Mouse (Mus musculus) testis, adult 2 months (tissue): ENCODE results near the gene Atp1a3.

Experiments
- CTCF ChIP-seq: fragments of 200-500 bp; IDR thresholded peaks from 2 replicates; pipeline ENCODE4 v1.5.1; 2012; ENCODE audit warnings: low read depth, mild to moderate bottlenecking, inconsistent platforms, low read length, moderate library complexity; ENCODE audit not compliant: control insufficient read depth, insufficient read depth, insufficient replicate concordance
- POLR2A ChIP-seq: fragments of 200-500 bp; IDR thresholded peaks from 2 replicates; pipeline ENCODE4 v1.6.1; 2012; ENCODE audit warnings: low read depth, mild to moderate bottlenecking, inconsistent platforms, low read length, moderate library complexity; ENCODE audit not compliant: control insufficient read depth

- no peak for TF ChIP-seq POLR2A
- TF ChIP-seq CTCF: no peak
These were observed 62.1 kb downstream of the Atp1a3 start for GRCm38 (mm10) chr7:24943641-24944040.
